Mouse (Mus musculus) ES-E14 (cell line): ENCODE measurements around the gene Hnrnpa3. TPM values are rescaled to one million over a fixed set of nuclear protein-coding genes. Genes with fewer than 3 reads are reported as not detected.
A peak's percentile ranks its signal among the peaks of the same experiment; 100 is the strongest.

ENCODE experiments used
- DNase-seq: peaks from one replicate; pipeline ENCODE4 v3.0.0-alpha.2; 2013; ENCODE audit warnings: low read depth, low spot score
- H3K27ac ChIP-seq: 2 replicates; pipeline ENCODE4 v1.5.1; 2012; ENCODE audit warnings: low read depth, mild to moderate bottlenecking, low read length, moderate library complexity, mixed read lengths; ENCODE audit not compliant: poor library complexity, insufficient read depth, severe bottlenecking
- H3K36me3 ChIP-seq: 2 replicates; pipeline ENCODE4 v1.6.1; 2012; ENCODE audit warnings: mild to moderate bottlenecking, low read length, moderate library complexity, mixed read lengths; ENCODE audit not compliant: control insufficient read depth, poor library complexity, insufficient read depth, severe bottlenecking
- H3K4me1 ChIP-seq, 2 experiments: fragments of 150-350 bp in 1 of 2; sonication (generic) in 1 of 2; 2 replicates each; pipeline ENCODE4 v1.6.1; 2012; ENCODE audit warnings: low read length in 2 of 2, mild to moderate bottlenecking in 1 of 2, mixed read lengths in 1 of 2; ENCODE audit not compliant: control insufficient read depth in 2 of 2, insufficient read depth in 2 of 2, poor library complexity in 1 of 2
- H3K4me3 ChIP-seq, 2 experiments: fragments of 150-350 bp in 1 of 2; sonication (generic) in 1 of 2; 2 replicates each; pipeline ENCODE4 v1.5.1; 2012; ENCODE audit warnings: low read length in 2 of 2, low read depth in 1 of 2, mild to moderate bottlenecking in 1 of 2, mixed read lengths in 1 of 2; ENCODE audit not compliant: insufficient read depth in 1 of 2, poor library complexity in 1 of 2, severe bottlenecking in 1 of 2
- H3K9ac ChIP-seq: 2 replicates; pipeline ENCODE4 v1.6.1; 2012; ENCODE audit warnings: low read depth, mild to moderate bottlenecking, low read length, mixed read lengths; ENCODE audit not compliant: poor library complexity, insufficient read depth, severe bottlenecking
- H3K9me3 ChIP-seq: fragments of 150-350 bp; sonication (generic); 2 replicates; pipeline ENCODE4 v1.6.1; 2012; ENCODE audit warnings: low read depth, mild to moderate bottlenecking, low read length; ENCODE audit not compliant: control insufficient read depth, insufficient read depth
- CHD2 ChIP-seq: IDR thresholded peaks from 2 replicates; pipeline ENCODE4 v1.6.1; 2014; ENCODE audit warnings: mild to moderate bottlenecking, low read depth, low read length, inconsistent platforms
- HCFC1 ChIP-seq: IDR thresholded peaks from 2 replicates; pipeline ENCODE4 v1.6.1; 2012; ENCODE audit warnings: low read length, inconsistent platforms, borderline replicate concordance; ENCODE audit not compliant: insufficient read depth
- MAFK ChIP-seq: IDR thresholded peaks from 2 replicates; pipeline ENCODE4 v1.6.1; 2014; ENCODE audit warnings: mild to moderate bottlenecking, low read depth, low read length, inconsistent platforms; ENCODE audit not compliant: insufficient read depth
- ZC3H11A ChIP-seq: IDR thresholded peaks from 2 replicates; pipeline ENCODE4 v1.6.1; 2012; ENCODE audit warnings: low read depth, mild to moderate bottlenecking, inconsistent platforms, low read length, borderline replicate concordance
- ZNF384 ChIP-seq: IDR thresholded peaks from 2 replicates; pipeline ENCODE4 v1.6.1; 2012; ENCODE audit warnings: low read depth, low read length, inconsistent platforms
- in situ Hi-C, 2 experiments: fragments of 600-800 bp; cut with MboI; formaldehyde crosslinking; loops; one replicate each; pipeline ENCODE4 v1.15.1; 2025; ENCODE audit warnings: low sequenced_read_pairs in 2 of 2, inconsistent platforms in 1 of 2; ENCODE audit not compliant: unreplicated experiment in 2 of 2
- total RNA-seq: library from RNA; depleted of rRNA; stranded (reverse); fragments of 300-350 nt; gene quantifications from 2 replicates; pipeline ENCODE4 v1.2.3, GENCODE M21; 2012

The Hnrnpa3 gene
- total RNA-seq, 1 experiment = 166 TPM

DNA sequence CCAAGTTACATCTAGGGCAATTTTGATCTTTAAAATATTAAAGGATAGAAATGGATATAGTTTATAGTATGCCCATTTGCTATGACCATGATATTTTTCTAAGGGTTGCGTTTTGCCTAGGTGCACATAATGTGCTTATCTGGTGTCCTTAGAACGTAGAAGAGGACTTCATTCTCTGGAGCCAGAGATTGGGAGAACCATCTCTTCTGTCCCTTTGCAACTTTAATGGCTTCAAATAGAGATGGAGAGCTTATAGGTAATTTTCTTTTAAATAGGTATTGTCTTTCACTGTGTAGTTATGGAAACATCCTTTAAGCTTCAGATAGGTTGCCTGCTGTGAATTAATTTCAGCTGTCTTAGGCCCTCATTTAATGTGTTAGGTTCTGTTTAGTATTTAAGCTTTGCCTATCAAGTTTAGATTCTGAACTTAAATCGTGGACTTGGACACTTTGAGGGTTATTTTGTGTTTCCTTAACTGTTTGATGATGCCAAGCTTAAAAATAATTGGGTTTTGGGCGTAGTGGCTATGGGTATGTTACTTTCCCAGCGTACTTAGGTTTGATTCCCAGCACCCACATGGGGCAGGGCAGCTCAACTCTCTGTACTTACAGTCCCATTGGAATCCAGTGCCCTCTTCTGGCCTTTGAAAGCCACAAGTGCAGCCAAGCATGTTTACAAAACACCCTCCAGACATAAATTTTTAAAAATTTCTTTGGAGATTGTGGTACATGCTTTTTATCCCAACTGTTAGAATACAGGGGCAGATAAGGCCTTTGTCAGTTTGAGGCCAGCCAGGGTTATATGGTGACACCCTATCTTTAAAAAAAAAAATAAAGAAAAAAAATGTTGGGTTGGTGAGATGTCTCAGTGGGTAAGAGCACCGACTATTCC lies 11.6 kb downstream of the Hnrnpa3 start:
- Histone ChIP-seq H3K4me1 (peaks cover 0 to 2% of the 10 kb centered on the region in 2 experiments; a peak in 1 of 4 replicates), H3K9me3 (no peaks in the 10 kb centered on the region), H3K36me3 (peaks cover 5% of the 10 kb centered on the region; the same call in 1 of the 2 replicates), H3K4me3 (no peak overlapping the region), H3K9ac (no peak overlapping the region), H3K27ac (no peak overlapping the region)
- no peak for DNase-seq
- in situ Hi-C loops = no loop called here
- TF ChIP-seq CHD2 (no peak; the same call in 1 of the 2 replicates), HCFC1 (no peak), MAFK (no peak), ZC3H11A (no peak)

DNA sequence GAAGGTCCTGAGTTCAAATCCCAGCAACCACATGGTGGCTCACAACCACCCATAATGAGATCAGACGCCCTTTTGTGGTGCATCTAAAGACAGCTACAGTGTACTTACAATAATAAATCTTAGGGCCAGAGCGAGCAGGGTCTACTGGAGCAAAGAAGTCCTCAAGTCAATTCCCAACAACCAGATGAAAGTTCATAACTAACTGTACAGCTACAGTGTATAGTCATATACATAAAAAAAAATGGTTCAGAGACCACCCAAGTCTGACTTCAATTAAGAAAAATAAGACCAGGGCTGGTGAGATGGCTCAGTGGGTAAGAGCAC lies 12.2 kb downstream of the Hnrnpa3 start:
- H3K27ac ChIP-seq = no peak overlapping the region
- TF ChIP-seq ZC3H11A (no peak), ZNF384 (no peak), MAFK (no peak), CHD2 (no peak), HCFC1 (no peak)
- H3K36me3 ChIP-seq = peaks cover 10% of the 10 kb centered on the region
- H3K9me3 ChIP-seq = no peaks in the 10 kb centered on the region
- H3K4me1 ChIP-seq = peaks cover 0 to 2% of the 10 kb centered on the region in 2 experiments; a peak in 1 of 4 replicates
- in situ Hi-C loops = no loop called here
- DNase-seq = no peak
- no peak overlapping the region for H3K4me3 ChIP-seq
- no peak overlapping the region for H3K9ac ChIP-seq

DNA sequence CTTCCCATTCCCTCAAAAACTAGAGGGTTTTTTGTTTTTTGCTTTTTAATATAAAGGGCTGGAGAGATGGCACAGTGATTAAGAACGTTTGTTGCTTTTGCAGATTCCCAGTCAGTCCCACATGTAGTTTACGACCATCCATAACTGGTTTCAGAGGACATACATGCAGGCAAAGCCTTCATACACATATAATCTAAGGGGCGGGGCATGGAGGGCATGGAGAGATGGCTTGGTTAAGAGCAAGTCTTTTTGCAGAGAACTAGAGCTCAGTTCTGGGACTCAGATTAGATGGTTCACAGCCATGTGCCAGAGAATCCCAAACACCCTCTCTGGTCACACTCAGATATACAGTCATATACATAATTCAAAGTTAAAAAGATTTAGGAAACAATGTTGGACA lies 13.5 kb downstream of the Hnrnpa3 start:
- Histone ChIP-seq H3K9ac (no peak overlapping the region), H3K27ac (no peak overlapping the region), H3K4me3 (no peak overlapping the region), H3K9me3 (no peaks in the 10 kb centered on the region), H3K4me1 (peaks cover 0 to 4% of the 10 kb centered on the region in 2 experiments; a peak in 1 of 4 replicates), H3K36me3 (peaks cover 20% of the 10 kb centered on the region)
- no peak for DNase-seq
- in situ Hi-C loops = no loop called here
- TF ChIP-seq CHD2 (no peak), MAFK (no peak), HCFC1 (no peak)

DNA sequence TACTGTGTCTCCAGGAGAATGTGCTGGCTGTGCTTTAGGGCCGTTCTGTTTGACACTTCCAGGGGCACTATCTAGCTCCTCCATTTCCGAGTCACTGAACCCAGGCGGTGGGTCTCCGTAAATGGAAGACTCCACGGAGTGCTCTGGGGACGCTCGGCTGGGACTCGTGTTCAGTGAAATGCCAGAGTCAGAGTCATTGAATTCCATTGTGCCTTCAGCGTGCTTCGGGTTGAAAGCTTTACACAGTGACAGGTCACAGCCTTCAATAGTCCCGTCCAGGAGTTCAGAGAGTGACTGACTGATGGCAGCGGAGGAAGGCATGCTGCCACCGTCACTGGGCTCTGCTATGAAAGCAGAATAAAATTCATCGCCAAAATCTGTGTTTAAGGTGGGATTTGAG lies 17.5 kb downstream of the Hnrnpa3 start:
- no peak overlapping the region for H3K27ac ChIP-seq
- TF ChIP-seq CHD2 (no peak), HCFC1 (no peak)
- H3K4me3 ChIP-seq = no peak overlapping the region
- peaks cover 33% of the 10 kb centered on the region for H3K36me3 ChIP-seq
- no peaks in the 10 kb centered on the region for H3K9me3 ChIP-seq
- no peak for DNase-seq
- no peak overlapping the region for H3K9ac ChIP-seq
- in situ Hi-C loops = no loop called here
- peaks cover 6 to 7% of the 10 kb centered on the region in 2 experiments; a peak in 2 of 4 replicates for H3K4me1 ChIP-seq

DNA sequence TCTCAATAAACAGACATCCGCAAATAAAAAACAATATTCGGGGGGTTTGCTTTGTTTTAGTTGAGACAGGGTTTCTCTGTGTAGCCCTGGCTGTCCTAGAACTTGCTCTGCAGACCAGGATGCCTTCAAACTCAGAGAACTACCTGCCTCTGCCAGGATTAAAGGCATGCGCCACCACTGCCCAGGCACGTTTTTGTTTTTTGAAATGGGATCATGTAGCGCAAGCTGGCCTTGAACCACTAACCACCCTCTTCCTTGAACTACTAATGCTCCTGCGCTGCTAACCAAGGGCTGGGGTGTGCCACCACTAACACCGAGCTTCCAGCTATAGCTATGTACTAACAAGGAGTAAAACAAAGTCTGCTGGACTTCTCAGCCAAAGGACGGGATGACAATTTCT lies 20.9 kb downstream of the Hnrnpa3 start:
- Histone ChIP-seq H3K9ac (no peak overlapping the region), H3K9me3 (no peaks in the 10 kb centered on the region), H3K27ac (peak overlapping the region; percentile 58; the same call in 1 of the 2 replicates), H3K4me1 (peaks cover 9 to 13% of the 10 kb centered on the region in 2 experiments; a peak in 3 of 4 replicates), H3K4me3 (no peak overlapping the region), H3K36me3 (peaks cover 30% of the 10 kb centered on the region)
- no peak for TF ChIP-seq HCFC1
- TF ChIP-seq MAFK = no peak
- TF ChIP-seq ZNF384 = no peak
- TF ChIP-seq ZC3H11A = no peak
- TF ChIP-seq CHD2 = no peak
- in situ Hi-C loops = no loop called here
- DNase-seq = no peak
